Mouse (Mus musculus): ENCODE data around the gene Clec2d. TPM values are rescaled to one million over a fixed set of nuclear protein-coding genes. Genes with fewer than 3 reads are reported as not detected.
"Not testable (repeated sequence)": the region's sequence is repeated elsewhere in the genome, so short reads cannot be mapped to it uniquely, and the experiment has no call there.

Gene Clec2d
- polyA plus RNA-seq, 1 experiment from 2014 or later = not detected

GRCm38 (mm10) chr6:129170925-129171324, 9.5 kb upstream of the Clec2d start:
- Histone ChIP-seq H3K36me3 (ENCODE audit: control insufficient read depth, insufficient read depth, low read length) (no peaks in the 10 kb centered on the region), H3K27ac (ENCODE audit: low read depth, low read length) (no peak overlapping the region), H3K9me3 (ENCODE audit: control insufficient read depth, low read length) (no peaks in the 10 kb centered on the region), H3K9ac (ENCODE audit: low read length) (no peak overlapping the region), H3K4me3 (ENCODE audit: low read depth, low read length) (no peak overlapping the region), H3K4me2 (ENCODE audit: low read depth) (no peak overlapping the region), H3K27me3 (ENCODE audit: control insufficient read depth, insufficient read depth, low read length) (no peaks in the 10 kb centered on the region), H3K4me1 (ENCODE audit: control insufficient read depth, insufficient read depth, low read length) (no peaks in the 10 kb centered on the region)
- WGBS = 88% methylated on average over 1 of the region's 1 CpGs
- DNase-seq (ENCODE audit: low spot score) = no peak
- no peak for ATAC-seq (ENCODE audit: insufficient read depth, low FRiP score, low TSS enrichment)

GRCm38 (mm10) chr6:129171675-129172074, 8.7 kb upstream of the Clec2d start:
- WGBS = 94% methylated on average over 1 of the region's 1 CpGs
- Histone ChIP-seq H3K4me2 (ENCODE audit: low read depth) (no peak overlapping the region), H3K9me3 (ENCODE audit: control insufficient read depth, low read length) (no peaks in the 10 kb centered on the region), H3K27me3 (ENCODE audit: control insufficient read depth, insufficient read depth, low read length) (no peaks in the 10 kb centered on the region), H3K27ac (ENCODE audit: low read depth, low read length) (no peak overlapping the region), H3K36me3 (ENCODE audit: control insufficient read depth, insufficient read depth, low read length) (no peaks in the 10 kb centered on the region), H3K9ac (ENCODE audit: low read length) (no peak overlapping the region), H3K4me3 (ENCODE audit: low read depth, low read length) (no peak overlapping the region), H3K4me1 (ENCODE audit: control insufficient read depth, insufficient read depth, low read length) (no peaks in the 10 kb centered on the region)
- DNase-seq (ENCODE audit: low spot score) = no peak
- ATAC-seq (ENCODE audit: insufficient read depth, low FRiP score, low TSS enrichment) = no peak

GRCm38 (mm10) chr6:129174836-129175235, 5.6 kb upstream of the Clec2d start:
- Histone ChIP-seq H3K36me3 (ENCODE audit: control insufficient read depth, insufficient read depth, low read length) (no peaks in the 10 kb centered on the region), H3K4me3 (ENCODE audit: low read depth, low read length) (no peak overlapping the region), H3K27me3 (ENCODE audit: control insufficient read depth, insufficient read depth, low read length) (no peaks in the 10 kb centered on the region), H3K4me2 (ENCODE audit: low read depth) (no peak overlapping the region), H3K4me1 (ENCODE audit: control insufficient read depth, insufficient read depth, low read length) (no peaks in the 10 kb centered on the region), H3K9me3 (ENCODE audit: control insufficient read depth, low read length) (no peaks in the 10 kb centered on the region), H3K27ac (ENCODE audit: low read depth, low read length) (no peak overlapping the region), H3K9ac (ENCODE audit: low read length) (no peak overlapping the region)
- ATAC-seq (ENCODE audit: insufficient read depth, low FRiP score, low TSS enrichment) (no peak), DNase-seq (ENCODE audit: low spot score) (no peak)

- Histone ChIP-seq H3K9me3 (ENCODE audit: control insufficient read depth, low read length) (no peaks in the 10 kb centered on the region), H3K27ac (ENCODE audit: low read depth, low read length) (no peak overlapping the region), H3K4me3 (ENCODE audit: low read depth, low read length) (no peak overlapping the region), H3K4me1 (ENCODE audit: control insufficient read depth, insufficient read depth, low read length) (0 out of 2 replicates have a peak, but pooled peaks cover 2% of the 10 kb centered on the region), H3K27me3 (ENCODE audit: control insufficient read depth, insufficient read depth, low read length) (no peaks in the 10 kb centered on the region), H3K36me3 (ENCODE audit: control insufficient read depth, insufficient read depth, low read length) (no peaks in the 10 kb centered on the region), H3K4me2 (ENCODE audit: low read depth) (no peak overlapping the region), H3K9ac (ENCODE audit: low read length) (no peak overlapping the region)
- DNase-seq (ENCODE audit: low spot score) (no peak), ATAC-seq (ENCODE audit: insufficient read depth, low FRiP score, low TSS enrichment) (no peak)
Measured at GRCm38 (mm10) chr6:129175612-129176011, 4.8 kb upstream of the Clec2d start.

GRCm38 (mm10) chr6:129176621-129177020, 3.8 kb upstream of the Clec2d start:
- no peak for ATAC-seq (ENCODE audit: insufficient read depth, low FRiP score, low TSS enrichment)
- Histone ChIP-seq H3K27ac (ENCODE audit: low read depth, low read length) (no peak overlapping the region), H3K9me3 (ENCODE audit: control insufficient read depth, low read length) (no peaks in the 10 kb centered on the region), H3K4me3 (ENCODE audit: low read depth, low read length) (no peak overlapping the region), H3K4me1 (ENCODE audit: control insufficient read depth, insufficient read depth, low read length) (0 out of 2 replicates have a peak, but pooled peaks cover 3% of the 10 kb centered on the region), H3K4me2 (ENCODE audit: low read depth) (no peak overlapping the region), H3K9ac (ENCODE audit: low read length) (no peak overlapping the region), H3K27me3 (ENCODE audit: control insufficient read depth, insufficient read depth, low read length) (no peaks in the 10 kb centered on the region), H3K36me3 (ENCODE audit: control insufficient read depth, insufficient read depth, low read length) (no peaks in the 10 kb centered on the region)
- no peak for DNase-seq (ENCODE audit: low spot score)
- 78% methylated on average over 1 of the region's 1 CpGs for WGBS

- H3K27me3 ChIP-seq (ENCODE audit: control insufficient read depth, insufficient read depth, low read length) = no peaks in the 10 kb centered on the region
- H3K4me3 ChIP-seq (ENCODE audit: low read depth, low read length) = no peak overlapping the region
- WGBS = 95% methylated on average over 2 of the region's 2 CpGs
- H3K9me3 ChIP-seq (ENCODE audit: control insufficient read depth, low read length) = no peaks in the 10 kb centered on the region
- H3K4me2 ChIP-seq (ENCODE audit: low read depth) = no peak overlapping the region
- H3K9ac ChIP-seq (ENCODE audit: low read length) = no peak overlapping the region
- no peak for ATAC-seq (ENCODE audit: insufficient read depth, low FRiP score, low TSS enrichment)
- DNase-seq (ENCODE audit: low spot score) = no peak
- no peaks in the 10 kb centered on the region for H3K36me3 ChIP-seq (ENCODE audit: control insufficient read depth, insufficient read depth, low read length)
- H3K4me1 ChIP-seq (ENCODE audit: control insufficient read depth, insufficient read depth, low read length) = 0 out of 2 replicates have a peak, but pooled peaks cover 3% of the 10 kb centered on the region
- H3K27ac ChIP-seq (ENCODE audit: low read depth, low read length) = no peak overlapping the region
Measured at GRCm38 (mm10) chr6:129179281-129179680, 1.1 kb upstream of the Clec2d start.

GRCm38 (mm10) chr6:129179831-129180230, 584 bp upstream of the Clec2d start:
- not testable (repeated sequence) for H3K27ac ChIP-seq (ENCODE audit: low read depth, low read length); H3K9me3 ChIP-seq (ENCODE audit: control insufficient read depth, low read length); DNase-seq (ENCODE audit: low spot score); H3K4me3 ChIP-seq (ENCODE audit: low read depth, low read length); H3K27me3 ChIP-seq (ENCODE audit: control insufficient read depth, insufficient read depth, low read length); ATAC-seq (ENCODE audit: insufficient read depth, low FRiP score, low TSS enrichment); H3K9ac ChIP-seq (ENCODE audit: low read length); H3K4me2 ChIP-seq (ENCODE audit: low read depth); H3K4me1 ChIP-seq (ENCODE audit: control insufficient read depth, insufficient read depth, low read length); H3K36me3 ChIP-seq (ENCODE audit: control insufficient read depth, insufficient read depth, low read length)
- 75% methylated on average over 1 of the region's 1 CpGs for WGBS

- Histone ChIP-seq H3K27me3 (ENCODE audit: control insufficient read depth, insufficient read depth, low read length) (no peaks in the 10 kb centered on the region), H3K4me3 (ENCODE audit: low read depth, low read length) (peak overlapping the region; percentile 31; the same call in 1 of the 2 replicates), H3K9me3 (ENCODE audit: control insufficient read depth, low read length) (no peaks in the 10 kb centered on the region), H3K27ac (ENCODE audit: low read depth, low read length) (peak overlapping the region; percentile 62), H3K4me1 (ENCODE audit: control insufficient read depth, insufficient read depth, low read length) (0 out of 2 replicates have a peak, but pooled peaks cover 3% of the 10 kb centered on the region), H3K9ac (ENCODE audit: low read length) (peak overlapping the region; percentile 36), H3K4me2 (ENCODE audit: low read depth) (peak overlapping the region; percentile 38), H3K36me3 (ENCODE audit: control insufficient read depth, insufficient read depth, low read length) (no peaks in the 10 kb centered on the region)
- 33% methylated on average over 1 of the region's 1 CpGs for WGBS
- ATAC-seq (ENCODE audit: insufficient read depth, low FRiP score, low TSS enrichment) (no peak), DNase-seq (ENCODE audit: low spot score) (no peak)
Measured at GRCm38 (mm10) chr6:129181249-129181648, 834 bp downstream of the Clec2d start.

GRCm38 (mm10) chr6:129181683-129182082, 1.3 kb downstream of the Clec2d start:
- no peak overlapping the region for H3K4me2 ChIP-seq (ENCODE audit: low read depth)
- no peak overlapping the region for H3K27ac ChIP-seq (ENCODE audit: low read depth, low read length)
- DNase-seq (ENCODE audit: low spot score) = no peak

More at GRCm38 (mm10) chr6:129181683-129182082, 1.3 kb downstream of the Clec2d start:
- no peaks in the 10 kb centered on the region for H3K9me3 ChIP-seq (ENCODE audit: control insufficient read depth, low read length)
- no peaks in the 10 kb centered on the region for H3K36me3 ChIP-seq (ENCODE audit: control insufficient read depth, insufficient read depth, low read length)
- H3K4me3 ChIP-seq (ENCODE audit: low read depth, low read length) = no peak overlapping the region
- ATAC-seq (ENCODE audit: insufficient read depth, low FRiP score, low TSS enrichment) = no peak
- H3K27me3 ChIP-seq (ENCODE audit: control insufficient read depth, insufficient read depth, low read length) = no peaks in the 10 kb centered on the region
- H3K4me1 ChIP-seq (ENCODE audit: control insufficient read depth, insufficient read depth, low read length) = 0 out of 2 replicates have a peak, but pooled peaks cover 3% of the 10 kb centered on the region
- H3K9ac ChIP-seq (ENCODE audit: low read length) = no peak overlapping the region
